Mouse (Mus musculus) NIH3T3 (cell line): ENCODE measurements around the gene Olfr173.

Experiments used
- DNase-seq: peaks from one replicate; pipeline ENCODE4 v3.0.0-alpha.2; 2012; ENCODE audit warnings: low read depth

Gene Olfr173

GRCm38 (mm10) chr16:58800168-58800567 lies at the start of gene Olfr173:
Gene Olfr173 (minus strand): TSS chr16:58800268.
- no peak for DNase-seq

- no peak for DNase-seq
These were observed 26.8 kb upstream of the Olfr173 start, which contains the start of gene Olfr175-ps1 for GRCm38 (mm10) chr16:58826732-58827319. Gene Olfr175-ps1 (minus strand): TSS chr16:58826782.

GRCm38 (mm10) chr16:58763076-58763475 lies 37.0 kb downstream of the Olfr173 start, which contains the start of gene Olfr172:
Gene Olfr172 (minus strand): TSS chr16:58763176.
- DNase-seq: no peak

- DNase-seq: no peak
These were observed 43.9 kb downstream of the Olfr173 start for GRCm38 (mm10) chr16:58756191-58756590.

- peak; percentile 39 for DNase-seq
These were observed 48.8 kb downstream of the Olfr173 start for GRCm38 (mm10) chr16:58751314-58751713.

- peak; percentile 4 for DNase-seq
These were observed 53.4 kb downstream of the Olfr173 start for GRCm38 (mm10) chr16:58746715-58747114.
